Mouse (Mus musculus) lung, postnatal 14 days (tissue): ENCODE results near the gene Unk.
A peak's percentile ranks its signal among the peaks of the same experiment; 100 is the strongest.

Experiments
- DNase-seq: peaks from one replicate; pipeline ENCODE4 v3.0.0; 2021

Gene Unk

DNA sequence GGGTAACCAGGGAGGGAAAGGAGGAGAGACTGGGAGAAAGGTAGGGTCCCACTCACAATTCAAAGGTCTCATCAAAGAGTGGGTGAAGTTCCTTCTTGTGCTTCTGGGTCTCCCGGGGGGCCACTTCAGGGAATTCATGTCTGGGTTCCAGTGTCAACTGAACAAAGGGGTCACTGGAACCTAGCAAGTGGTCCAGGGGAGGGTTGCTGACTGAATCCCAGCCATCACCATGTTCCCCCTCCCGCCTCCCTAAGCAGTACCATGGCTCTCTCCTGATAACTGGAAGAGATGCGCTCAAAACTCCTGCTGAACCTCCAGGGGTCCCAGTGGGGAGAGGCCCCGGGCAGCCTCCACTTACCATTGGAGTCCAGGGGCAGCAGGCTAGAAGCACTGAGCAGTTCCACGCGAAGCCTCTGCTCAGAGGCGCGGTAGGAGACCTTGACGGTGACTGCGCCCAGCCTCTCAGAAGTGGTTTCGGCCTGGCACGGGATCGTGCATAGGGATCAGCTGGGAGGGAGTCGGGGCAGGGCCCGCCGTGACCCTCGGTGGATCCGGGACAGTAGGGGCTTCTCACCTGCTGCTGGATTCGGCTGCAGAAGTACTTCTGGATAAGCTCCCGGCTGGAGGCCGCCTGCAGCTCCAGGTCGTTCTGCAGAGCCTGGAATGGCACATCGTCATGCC lies 34.2 kb downstream of the Unk start:
- DNase-seq: no peak

DNA sequence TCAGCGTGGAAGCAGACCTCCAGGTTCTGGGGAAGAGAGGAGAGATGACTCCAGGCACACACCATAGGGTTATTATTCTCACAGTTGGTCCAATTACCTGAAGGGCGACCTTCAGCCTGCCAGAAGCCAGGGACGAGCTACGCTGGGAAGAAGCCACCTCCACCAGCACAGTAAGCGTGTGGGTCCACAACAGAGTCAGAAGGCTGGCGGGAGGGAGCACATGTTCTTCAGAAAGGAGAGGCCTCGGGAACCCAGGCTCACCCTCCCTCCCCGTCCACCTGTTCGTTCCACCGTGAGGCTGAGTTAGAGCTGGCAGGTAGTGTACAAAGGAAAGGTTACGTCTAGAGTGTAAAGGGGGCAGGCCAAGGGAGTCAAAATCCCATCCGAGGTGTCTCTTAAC lies 35.2 kb downstream of the Unk start:
- no peak for DNase-seq

DNA sequence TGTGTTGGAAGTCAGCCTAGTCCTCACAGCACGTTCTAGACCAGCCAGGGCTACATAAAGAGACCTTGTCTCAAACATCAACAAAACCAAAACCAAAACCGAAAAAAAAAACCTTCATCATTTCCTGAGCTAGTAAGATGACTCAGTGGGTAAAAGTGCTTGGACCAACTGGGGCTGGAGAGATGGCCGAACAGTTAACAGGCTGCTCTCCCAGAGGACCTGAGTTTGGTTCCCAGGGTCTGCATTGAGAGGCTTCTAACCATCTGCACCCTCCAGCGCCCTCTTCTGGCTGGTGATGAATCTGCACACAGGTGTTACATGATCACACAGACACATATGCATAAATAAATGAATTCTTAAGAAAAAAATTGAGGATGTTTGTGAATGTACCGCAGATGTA lies 41.4 kb downstream of the Unk start:
- DNase-seq: peak; percentile 35

DNA sequence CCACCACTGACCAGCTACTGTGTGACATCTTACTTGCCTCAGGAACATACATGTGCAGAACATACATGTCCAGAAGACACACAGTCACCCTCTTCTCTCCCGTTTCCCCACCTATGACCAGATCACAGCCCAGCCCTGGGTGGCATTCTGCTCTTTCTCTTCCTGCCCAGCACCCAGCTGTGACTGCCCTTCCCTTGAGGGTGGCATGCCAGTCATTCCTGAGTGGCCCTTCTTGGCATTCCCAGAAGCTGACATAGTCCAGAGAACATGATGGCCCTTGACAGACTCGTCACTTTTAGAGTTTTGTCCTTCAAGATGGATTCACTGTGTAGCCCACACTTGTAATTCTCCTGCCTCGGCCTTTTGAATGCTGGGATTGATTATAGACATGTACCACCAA lies 42.5 kb downstream of the Unk start:
- peak; percentile 40 for DNase-seq

DNA sequence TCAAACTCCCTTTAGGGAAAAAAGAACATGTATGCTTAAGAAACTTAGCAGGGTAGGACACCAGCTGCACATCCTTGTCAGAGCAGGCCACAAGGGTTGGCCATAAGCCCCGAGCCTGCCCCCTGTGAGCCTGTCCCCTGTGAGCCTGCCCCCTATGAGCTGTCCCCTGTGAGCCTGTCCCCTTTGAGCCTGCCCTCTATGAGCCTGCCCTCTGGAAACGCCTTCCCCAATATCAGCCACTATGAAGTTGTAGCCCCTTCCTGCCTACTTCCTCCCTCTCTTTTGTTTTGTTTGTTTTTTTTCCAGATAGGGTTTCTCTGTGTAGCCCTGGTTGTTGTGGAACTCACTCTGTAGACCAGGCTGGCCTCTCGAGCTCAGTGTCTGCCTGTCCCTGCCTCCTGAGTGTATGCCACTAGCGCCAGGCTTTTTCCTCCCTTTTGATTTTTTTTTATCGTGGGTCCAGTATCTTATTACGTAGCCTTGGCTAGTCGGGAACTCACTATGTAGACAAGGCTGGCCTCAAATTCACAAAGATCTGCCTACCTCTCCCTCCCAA lies 44.4 kb downstream of the Unk start:
- DNase-seq: no peak

DNA sequence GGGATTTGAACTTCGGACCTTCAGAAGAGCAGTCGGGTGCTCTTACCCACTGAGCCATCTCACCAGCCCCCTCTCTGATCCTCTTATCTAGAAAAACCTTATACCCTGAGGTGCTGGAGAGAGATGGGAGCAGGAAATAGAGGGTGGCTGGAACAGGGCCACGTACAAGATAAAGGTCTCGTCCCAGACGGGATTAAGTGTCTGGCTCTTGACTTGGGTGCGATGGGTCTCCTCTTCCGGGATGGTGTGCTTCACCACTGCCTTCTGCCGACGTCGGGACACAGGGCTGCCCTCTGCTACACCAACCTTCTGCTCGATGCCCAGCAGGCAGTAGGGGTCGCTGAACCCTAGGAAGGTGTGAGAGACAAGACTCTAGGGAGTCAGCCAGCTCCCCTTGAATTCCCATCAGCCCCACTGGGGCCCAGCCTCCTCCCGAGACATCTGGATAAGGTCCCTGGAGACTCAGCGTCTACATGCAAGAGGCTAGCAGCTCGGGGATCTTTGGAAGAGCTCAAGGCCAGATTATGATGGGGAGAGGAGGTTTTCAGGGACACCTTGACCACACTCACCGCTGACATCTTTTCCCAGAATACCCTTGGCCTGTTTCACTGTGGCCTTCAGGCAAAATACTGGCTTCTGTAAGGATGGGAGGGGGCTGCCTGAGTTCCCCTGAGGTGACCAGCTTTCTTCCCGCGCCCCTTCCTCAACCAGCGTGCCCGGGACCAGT lies 45.6 kb downstream of the Unk start:
- DNase-seq: no peak

DNA sequence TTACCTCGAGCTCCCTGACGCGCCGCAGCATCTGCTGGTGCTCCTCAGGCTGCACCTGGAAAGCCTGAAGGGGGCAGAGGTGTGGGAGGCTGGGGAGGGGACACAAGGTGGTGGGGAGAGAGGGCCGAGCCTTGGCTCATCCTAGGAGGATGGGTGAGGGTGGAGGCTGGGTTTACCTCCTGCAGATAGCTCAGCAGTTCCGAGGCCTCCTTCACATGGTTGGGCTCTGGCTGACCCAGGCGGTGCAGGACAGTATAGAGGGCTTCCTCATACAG lies 46.1 kb downstream of the Unk start:
- no peak for DNase-seq

DNA sequence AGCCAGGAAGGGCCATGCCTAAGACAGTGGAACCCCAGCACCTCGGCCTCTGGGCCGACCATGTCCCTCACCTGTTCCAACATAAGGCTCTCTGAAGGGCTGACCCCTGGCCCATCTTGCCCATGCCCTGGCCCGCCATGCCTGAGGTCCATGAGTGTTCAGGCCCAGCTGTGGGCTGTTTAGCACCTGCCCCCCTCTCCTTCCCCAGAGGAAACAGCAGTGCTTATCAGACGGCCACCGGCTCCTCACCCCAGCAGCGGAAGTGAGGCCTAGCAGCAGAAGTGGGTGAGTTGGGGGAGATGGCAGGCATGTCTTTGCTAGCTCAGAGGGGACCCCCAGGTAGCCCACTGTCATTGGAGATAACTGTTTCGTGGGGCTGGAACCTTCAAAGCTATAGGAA lies 46.7 kb downstream of the Unk start:
- DNase-seq: no peak

DNA sequence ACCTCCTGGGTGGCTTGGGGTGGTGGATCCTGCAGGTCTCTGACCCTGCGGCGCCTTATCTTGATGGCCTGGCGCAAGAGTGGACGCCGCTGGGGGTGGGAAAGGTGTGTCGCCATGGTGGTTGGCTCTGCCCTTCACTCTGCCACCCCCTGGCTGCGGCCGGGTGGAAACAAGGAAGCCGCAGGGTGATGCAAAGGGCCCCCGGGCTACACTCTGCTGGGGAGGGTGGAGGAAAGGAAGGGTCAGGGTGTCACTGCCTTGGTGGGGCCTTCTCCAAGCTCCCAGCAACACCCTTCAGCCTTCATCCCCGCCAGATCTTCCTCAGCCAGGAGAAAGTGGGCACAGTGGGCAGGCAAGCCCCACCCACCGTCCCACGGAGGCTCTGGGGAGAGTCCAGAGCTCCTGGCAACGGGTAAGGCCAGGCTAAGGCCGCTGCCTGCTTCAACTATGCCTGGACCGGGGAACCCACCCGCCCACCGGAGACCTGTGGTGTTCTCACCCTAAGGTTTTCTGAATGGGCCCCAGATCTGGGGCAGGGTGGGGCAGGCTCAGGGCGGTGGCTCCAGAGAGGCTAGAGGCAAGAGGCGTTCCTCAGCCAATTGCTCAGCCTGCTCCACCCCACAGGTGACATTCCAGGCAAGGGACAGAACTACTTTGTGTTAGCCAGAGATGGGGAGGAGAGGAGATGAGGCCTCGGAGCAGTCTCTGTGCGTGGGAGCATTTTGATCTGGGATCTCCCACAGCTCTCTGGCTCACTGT lies 47.5 kb downstream of the Unk start, which contains the start of gene Unc13d:
Unc13d (minus strand) TSS at position 516 of the 759 bp plus-strand sequence.
- DNase-seq: peak; percentile 67

DNA sequence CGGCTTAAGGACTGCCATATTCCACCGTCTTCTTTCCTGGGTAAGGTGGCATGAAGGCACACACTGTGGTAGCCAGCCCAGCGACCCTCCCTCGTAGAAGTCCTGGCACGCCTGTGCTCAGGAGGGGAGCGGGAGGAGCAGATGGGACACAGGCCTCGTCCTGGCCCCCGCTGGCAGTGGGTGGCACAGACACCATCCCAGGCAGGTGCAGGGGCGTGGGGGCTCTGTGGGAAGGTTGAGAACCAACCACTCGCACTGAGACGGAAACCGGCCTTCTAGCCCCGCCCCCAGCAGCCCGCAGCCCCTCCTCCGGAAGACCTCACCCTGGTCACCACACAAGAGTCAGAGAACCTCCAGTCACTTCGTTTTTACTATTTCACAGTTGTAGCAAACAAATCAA lies 48.1 kb downstream of the Unk start:
- DNase-seq: peak; percentile 75

DNA sequence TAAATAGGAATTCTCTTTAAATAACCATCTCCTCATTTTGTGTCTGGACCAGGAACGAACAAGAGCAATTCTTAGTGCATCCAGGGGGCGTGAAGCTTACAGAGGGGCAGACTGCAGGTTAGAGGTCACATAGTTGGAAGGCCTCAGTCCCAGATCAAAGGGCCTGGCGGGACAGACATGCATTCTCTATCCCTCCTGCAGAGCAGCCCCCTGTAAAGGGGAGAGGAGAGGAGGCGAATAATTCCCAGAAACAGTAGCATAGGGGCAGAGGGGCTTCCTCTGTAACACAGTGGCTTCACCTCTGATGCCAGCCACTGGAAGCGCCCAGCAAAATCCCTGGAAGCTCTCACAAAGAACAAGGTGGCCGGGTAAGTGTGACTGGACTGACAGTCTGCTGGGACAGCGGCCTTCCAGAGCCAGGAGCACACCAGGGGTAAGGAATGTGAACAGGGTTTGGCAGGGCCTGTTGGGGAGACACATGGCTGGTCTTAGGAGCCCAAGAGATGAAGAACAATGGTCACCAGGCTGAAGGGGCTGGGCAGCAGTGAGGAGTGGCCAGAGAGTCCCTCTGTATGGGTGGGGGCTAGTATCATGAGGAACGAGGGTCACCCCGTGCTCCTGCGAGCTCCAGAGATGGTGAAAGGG lies 48.7 kb downstream of the Unk start:
- DNase-seq: no peak

DNA sequence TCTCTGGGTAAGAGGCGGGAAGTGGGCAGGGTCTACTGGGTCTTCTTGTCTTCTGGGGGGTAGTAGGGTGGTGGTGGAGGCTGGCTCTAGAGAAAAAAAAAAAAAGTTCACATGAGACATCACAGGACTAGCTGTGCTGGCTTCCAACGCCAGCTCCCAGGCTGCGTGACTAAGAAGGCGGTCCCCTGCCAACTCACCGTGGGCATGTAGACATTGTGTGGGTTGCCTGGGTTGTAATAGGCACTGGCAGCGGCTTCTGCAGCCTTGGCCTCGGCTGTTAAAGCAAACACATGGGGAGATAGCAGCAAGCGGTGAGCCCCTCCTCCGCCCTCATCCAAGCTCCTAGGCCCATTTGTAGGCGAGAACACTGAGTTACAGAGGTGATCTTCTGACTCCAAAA lies 49.4 kb downstream of the Unk start:
- no peak for DNase-seq

DNA sequence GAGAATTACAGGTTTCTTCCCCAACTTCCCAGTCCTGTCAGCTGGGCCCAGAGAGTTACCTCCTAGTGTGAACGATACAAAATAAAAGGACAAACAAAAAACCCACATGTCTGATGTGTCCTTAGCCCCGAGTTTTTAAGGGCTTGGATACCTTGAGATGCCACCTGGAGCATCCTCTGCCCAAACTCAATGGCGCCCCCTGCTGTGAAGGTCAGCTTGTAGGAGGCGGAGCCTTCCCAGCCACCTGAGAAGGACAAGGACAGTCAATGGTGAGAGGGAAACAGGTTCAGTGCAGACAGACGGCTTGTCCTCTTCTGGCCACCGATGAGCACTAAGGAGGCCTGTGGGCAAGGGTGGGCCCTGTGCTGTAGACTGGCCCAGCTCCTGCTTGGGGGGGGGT lies 51.0 kb downstream of the Unk start:
- peak; percentile 82 for DNase-seq

DNA sequence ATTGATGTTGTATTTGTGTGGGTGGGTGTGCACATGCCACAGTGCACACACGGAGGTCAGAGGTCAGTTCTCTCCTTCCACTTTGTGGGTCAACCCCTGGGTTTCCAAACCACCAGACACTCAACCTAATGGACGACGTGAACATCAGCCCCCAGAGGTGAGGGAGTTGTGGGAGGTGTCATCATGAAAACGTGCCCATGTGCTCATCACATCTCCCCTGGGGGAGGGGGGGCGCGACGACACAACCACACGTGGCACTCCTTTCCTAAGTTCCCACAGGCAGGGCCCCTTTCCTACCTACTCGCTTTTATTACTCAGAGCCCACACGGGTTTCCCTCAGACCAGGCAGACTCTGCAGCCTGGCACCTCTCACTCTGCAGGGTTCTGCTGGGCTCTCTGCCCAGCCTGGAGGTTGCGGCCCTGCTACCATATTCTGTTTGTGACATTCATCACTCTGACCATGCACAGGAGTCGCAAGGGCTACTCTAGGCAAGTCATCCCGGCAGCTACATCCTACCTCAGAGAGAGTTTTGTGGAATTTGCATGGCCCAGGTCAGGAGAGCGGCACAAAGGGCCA lies 53.1 kb downstream of the Unk start:
- no peak for DNase-seq

DNA sequence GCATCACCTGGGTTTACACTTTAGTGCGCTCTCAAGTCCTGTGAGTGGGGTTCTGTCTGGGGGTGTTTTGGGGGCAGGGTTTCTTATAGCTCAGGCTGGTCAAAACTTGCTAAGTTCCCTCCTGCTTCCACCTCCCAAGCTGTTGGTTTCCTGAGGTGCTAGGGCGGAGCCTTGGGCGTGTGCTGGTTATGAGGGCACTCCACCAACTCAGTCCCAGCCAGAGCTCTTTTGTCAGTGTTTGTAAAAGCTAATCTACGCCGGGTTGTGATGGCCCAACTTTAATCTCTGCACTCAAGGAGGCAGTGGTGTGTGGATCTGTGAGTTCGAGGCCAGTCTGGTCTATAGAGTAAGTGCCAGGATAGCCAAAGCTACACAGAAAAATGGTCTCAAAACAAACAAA lies 54.0 kb downstream of the Unk start:
- no peak for DNase-seq

DNA sequence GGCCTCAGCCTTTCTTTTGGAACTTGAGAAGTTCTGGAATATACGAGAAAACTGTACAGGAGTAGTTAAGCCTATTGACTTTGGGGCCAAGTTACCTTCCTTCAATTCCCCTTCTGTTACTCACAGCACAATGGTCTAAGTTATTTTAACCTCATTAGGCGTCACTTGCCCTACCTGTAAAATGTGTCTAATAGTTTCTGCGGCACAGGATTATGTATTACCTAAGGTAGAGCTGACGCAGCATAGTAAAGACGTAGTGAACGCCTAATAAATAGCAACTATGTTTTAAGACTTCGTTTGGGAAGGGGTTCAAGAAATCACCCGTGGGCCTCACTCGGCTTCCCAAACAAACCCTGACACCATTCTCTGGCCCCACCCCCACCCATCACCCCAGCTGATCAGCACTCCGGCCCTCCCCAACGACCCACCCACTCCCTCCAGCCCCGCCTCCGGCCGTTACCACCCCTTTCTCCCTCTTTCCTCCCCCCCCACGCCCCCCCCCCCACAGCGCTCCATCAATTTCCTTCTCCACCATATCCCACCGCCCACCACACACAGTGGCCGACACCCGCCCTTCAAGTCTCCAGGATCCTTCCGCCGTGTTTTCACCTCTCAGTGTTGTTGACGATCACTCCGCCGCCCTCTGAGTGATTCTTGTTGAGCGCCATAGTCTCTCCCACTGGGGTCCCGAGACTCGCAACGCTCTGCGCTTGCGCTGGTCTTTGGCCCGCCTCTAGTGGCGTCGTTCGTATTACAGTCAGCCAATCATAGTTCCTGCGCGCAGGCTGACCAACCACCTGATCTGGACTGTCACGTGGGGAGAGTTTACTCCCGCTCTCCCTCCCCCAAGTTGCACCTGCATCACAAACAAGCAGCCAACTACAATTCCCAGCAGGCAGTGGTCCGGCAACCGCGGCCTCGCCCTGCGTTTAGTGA lies 56.4 kb downstream of the Unk start, which contains the start of gene Wbp2:
Wbp2 (minus strand) TSS at position 738 of the 936 bp plus-strand sequence.
- DNase-seq: peak; percentile 96

DNA sequence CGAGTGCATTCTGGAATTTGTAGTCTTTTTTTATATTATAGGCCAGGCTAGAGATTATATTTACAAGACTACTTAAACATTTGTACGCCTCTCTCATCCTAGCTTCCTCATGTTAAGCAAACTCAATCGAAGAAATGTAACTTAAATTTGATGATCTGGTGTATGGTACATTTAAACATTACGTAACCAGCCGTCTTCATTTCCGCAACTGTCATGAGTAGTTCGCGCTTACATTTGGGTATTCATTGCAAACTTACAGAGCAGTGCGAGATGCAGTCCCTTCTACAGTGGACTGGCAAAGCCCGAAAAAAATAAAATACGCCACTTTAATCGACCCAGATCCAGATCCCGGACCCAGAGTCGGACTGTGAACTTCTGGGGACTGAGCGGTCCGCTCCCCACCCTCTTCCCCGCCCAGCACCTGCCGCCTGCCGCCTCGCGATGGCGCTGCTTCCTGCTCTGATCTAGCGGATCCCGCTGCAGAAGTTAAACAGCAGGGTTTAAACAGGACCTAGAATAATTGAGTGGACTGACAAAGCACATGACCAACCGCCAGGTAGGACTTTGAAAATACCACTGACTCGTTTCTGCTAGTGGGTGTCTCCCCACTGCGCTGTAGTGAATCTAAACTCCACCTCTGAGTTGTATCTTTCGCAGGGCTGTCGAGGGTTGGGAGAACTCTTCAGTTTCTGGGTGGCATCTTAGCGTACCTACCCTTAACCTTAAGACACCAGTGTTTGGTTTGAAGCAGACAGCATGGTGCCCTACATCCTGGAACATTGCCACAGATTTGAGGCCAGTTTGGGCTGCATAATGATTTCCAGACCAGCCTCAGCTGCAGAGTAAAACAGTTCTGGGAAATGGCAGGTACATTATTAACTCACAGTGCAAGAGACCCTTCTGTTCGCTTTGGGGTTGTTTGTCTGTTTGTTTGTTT lies 57.3 kb downstream of the Unk start:
- peak; percentile 94 for DNase-seq

DNA sequence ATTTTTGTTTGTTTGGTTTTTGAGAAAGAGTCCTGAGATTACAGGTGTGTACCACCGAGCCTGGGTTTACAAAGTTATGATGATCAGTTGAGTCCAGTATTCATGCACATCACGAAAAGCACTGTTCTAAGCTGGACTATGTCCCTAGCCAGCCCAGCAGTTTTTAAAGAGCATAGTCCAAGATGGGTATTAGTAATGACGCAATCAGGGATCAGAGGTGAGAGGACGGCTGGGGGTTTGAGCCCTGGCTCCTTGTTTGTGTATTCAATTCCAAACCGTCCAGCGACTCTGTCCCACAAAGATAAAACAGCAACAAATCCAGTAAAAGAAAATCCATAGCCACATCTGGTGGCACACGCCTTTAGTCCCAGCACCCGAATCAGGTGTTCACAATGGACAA lies 58.1 kb downstream of the Unk start:
- DNase-seq: no peak

DNA sequence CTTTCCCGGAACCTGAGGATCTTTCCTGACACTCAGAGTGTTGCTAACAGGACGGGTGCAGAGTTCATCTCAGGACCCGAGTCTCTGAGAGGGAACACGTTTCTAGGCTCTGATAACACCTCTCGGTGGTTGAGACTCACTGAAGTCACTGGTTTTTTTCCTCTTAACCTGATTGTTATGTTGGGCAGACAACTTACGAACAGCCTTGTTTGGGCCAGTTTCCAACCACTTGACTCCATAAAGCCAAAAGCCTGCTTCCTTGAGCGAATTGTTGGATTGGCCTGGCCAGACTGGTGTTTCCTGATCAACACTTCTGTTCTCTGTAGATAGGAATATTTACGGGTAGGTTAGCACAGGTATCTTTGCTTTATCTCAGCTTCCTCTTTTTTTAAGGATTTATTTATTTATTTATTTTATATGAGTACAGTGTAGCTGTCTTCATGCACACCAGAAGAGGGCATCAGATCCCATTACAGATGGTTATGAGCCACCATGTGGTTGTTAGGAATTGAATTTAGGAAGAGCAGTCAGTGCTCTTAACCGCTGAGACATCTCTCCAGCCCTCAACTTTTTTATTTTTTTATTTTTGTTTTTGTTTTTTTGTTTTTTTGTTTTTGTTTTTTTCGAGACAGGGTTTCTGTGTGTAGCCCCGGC lies 58.7 kb downstream of the Unk start:
- peak; percentile 35 for DNase-seq

DNA sequence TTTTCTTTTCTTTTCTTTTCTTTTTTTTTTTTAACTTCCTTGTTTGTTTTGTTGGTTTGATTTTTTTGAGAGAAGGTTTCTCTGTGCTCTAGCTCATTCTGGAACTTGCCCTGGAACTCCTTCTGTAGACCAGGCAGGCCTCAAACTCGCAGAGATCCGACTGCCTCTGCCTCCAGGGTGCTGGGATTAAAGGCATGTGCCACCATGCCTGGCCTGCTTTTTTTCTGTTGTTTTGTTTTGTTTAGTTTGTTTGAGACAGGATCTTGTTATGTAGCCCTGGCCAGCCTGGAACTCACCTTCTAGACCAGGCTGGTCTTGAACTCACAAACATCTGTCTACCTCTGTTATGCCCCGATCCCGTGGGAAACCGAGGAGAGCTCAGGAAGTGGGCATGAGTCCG lies 59.4 kb downstream of the Unk start:
- no peak for DNase-seq
